Mouse (Mus musculus) olfactory bulb, adult 2 months (tissue): Measurements from ENCODE around the gene Cpm.

Experiments used
- CTCF ChIP-seq: fragments of 200-500 bp; IDR thresholded peaks from 2 replicates; pipeline ENCODE4 v1.5.1; 2012; ENCODE audit warnings: low read depth, mild to moderate bottlenecking, low read length, moderate library complexity; ENCODE audit not compliant: insufficient read depth
- POLR2A ChIP-seq: fragments of 200-500 bp; IDR thresholded peaks from 2 replicates; pipeline ENCODE4 v1.6.1; 2012; ENCODE audit warnings: mild to moderate bottlenecking, low read depth, low read length, moderate library complexity; ENCODE audit not compliant: insufficient read depth

- no peak for TF ChIP-seq CTCF
- no peak for TF ChIP-seq POLR2A
Observed at GRCm38 (mm10) chr10:117653779-117654173, 24.5 kb downstream of the Cpm start.
